In genomic region chr15:81255063-81255462, GRCm38 (mm10) we compare ENCODE assay signal across 17 mouse cellular contexts. TPM values are rescaled to one million over a fixed set of nuclear protein-coding genes. Genes with fewer than 3 reads are reported as not detected.
DNase-seq lines count a peak whose midpoint lies in the region; ATAC-seq and TF ChIP-seq lines count a peak whose summit lies in the region.
"Had no signal": no experiment of that assay in that cellular context is flagged by ENCODE, and none has a peak within 500 bp of the region (broad histone marks: within the 10 kb centered on the region; RNA-seq: fewer than 3 reads in every experiment).

No protein-coding gene starts in this region.

- DNase-seq in layer of hippocampus, adult 9-11 months: peak; percentile 44
- DNase-seq in layer of hippocampus, postnatal 25 days (ENCODE audit: extremely low spot score in 1 of 2, low spot score in 1 of 2): no peak
- peak; percentile 78 for DNase-seq in R1 (ENCODE audit: low read depth, low spot score)
- peak; percentile 86 for DNase-seq in brain, embryonic 14.5 days (ENCODE audit: low read depth)
- peak; percentile 67 for DNase-seq in midbrain, embryonic 14.5 days
- DNase-seq in thymus, adult 2 months: no peak
- DNase-seq in frontal cortex, adult 2 months (ENCODE audit: extremely low spot score in 1 of 2, low spot score in 1 of 2): no peak
- DNase-seq: cerebellum, adult 18-20 months; gastrocnemius, postnatal 25 days had no signal

- H3K27ac ChIP-seq in midbrain, embryonic 14.5 days (replicated peaks; ENCODE audit: low read depth, low read length): 0 out of 2 replicates have a peak overlapping the region, but pooled peaks have one; percentile 14
- H3K27ac ChIP-seq in thymus, adult 2 months (ENCODE audit: control insufficient read depth, insufficient read depth, low read length): no peak overlapping the region
- H3K27ac ChIP-seq: embryonic facial prominence, embryonic 13.5 days; left cerebral cortex, adult 2 months; liver, embryonic 14.5 days had no signal

- no peak for TF ChIP-seq CTCF in brain, embryonic 14.5 days (IDR thresholded peaks at IDR 0.05; ENCODE audit: borderline replicate concordance, extremely low read depth, insufficient read depth, insufficient read length)
- TF ChIP-seq CTCF in thymus, adult 2 months (IDR thresholded peaks at IDR 0.05; ENCODE audit: borderline replicate concordance, control insufficient read depth, extremely low read depth, insufficient read depth, low read length, poor library complexity): no peak

- H3K9me3 ChIP-seq in midbrain, embryonic 14.5 days (ENCODE audit: control insufficient read depth, low read length): no peaks in the 10 kb centered on the region
- H3K9me3 ChIP-seq: embryonic facial prominence, embryonic 13.5 days had no signal

- H3K9ac ChIP-seq in midbrain, embryonic 14.5 days (replicated peaks; ENCODE audit: low read length): no peak overlapping the region
- H3K9ac ChIP-seq: embryonic facial prominence, embryonic 13.5 days; liver, embryonic 14.5 days had no signal

- H3K27me3 ChIP-seq in midbrain, embryonic 14.5 days (ENCODE audit: control insufficient read depth, insufficient read depth, low read length): no peaks in the 10 kb centered on the region
- H3K27me3 ChIP-seq in thymus, adult 2 months (ENCODE audit: control insufficient read depth, insufficient read depth, low read length): no peaks in the 10 kb centered on the region
- H3K27me3 ChIP-seq: embryonic facial prominence, embryonic 13.5 days had no signal

- 0 out of 2 replicates have a peak, but pooled peaks cover 4% of the 10 kb centered on the region for H3K4me1 ChIP-seq in midbrain, embryonic 14.5 days (ENCODE audit: control insufficient read depth, insufficient read depth, low read length)
- H3K4me1 ChIP-seq in thymus, adult 2 months (replicated peaks; ENCODE audit: control insufficient read depth, insufficient read depth, low read length): peaks cover 15% of the 10 kb centered on the region

- no peaks in the 10 kb centered on the region for H3K36me3 ChIP-seq in midbrain, embryonic 14.5 days (ENCODE audit: control insufficient read depth, insufficient read depth, low read length)
- no peaks in the 10 kb centered on the region for H3K36me3 ChIP-seq in thymus, adult 2 months (ENCODE audit: control insufficient read depth, insufficient read depth, low read length)
- H3K36me3 ChIP-seq: embryonic facial prominence, embryonic 13.5 days had no signal

- no peak for ATAC-seq in midbrain, embryonic 14.5 days (ENCODE audit: low FRiP score, low TSS enrichment)
- ATAC-seq: lung, postnatal 0 days had no signal

- no peak for TF ChIP-seq POLR2A in brain, embryonic 14.5 days (IDR thresholded peaks at IDR 0.05; ENCODE audit: borderline replicate concordance, extremely low read depth, insufficient read depth, insufficient read length, poor library complexity, severe bottlenecking)
- TF ChIP-seq POLR2A in thymus, adult 2 months (IDR thresholded peaks at IDR 0.05; ENCODE audit: control insufficient read depth, extremely low read depth, insufficient read depth, low read length, poor library complexity): no peak

- H3K4me2 ChIP-seq in midbrain, embryonic 14.5 days (ENCODE audit: low read length): no peak overlapping the region
- H3K4me2 ChIP-seq: embryonic facial prominence, embryonic 13.5 days; heart, embryonic 11.5 days had no signal

- 26% methylated on average over 6 of the region's 6 CpGs for WGBS in midbrain, embryonic 14.5 days
- 7% methylated on average over 6 of the region's 6 CpGs for WGBS in thymus, adult 2 months

- H3K4me3 ChIP-seq in midbrain, embryonic 14.5 days (replicated peaks; ENCODE audit: low read depth, low read length): no peak overlapping the region
- H3K4me3 ChIP-seq in thymus, adult 2 months (ENCODE audit: control insufficient read depth, insufficient read depth, low read length): no peak overlapping the region
- H3K4me3 ChIP-seq: embryonic facial prominence, embryonic 13.5 days; left cerebral cortex, adult 2 months; megakaryocyte, embryonic 14.5 days had no signal

RNA-seq across cellular contexts. Expression of gene Mchr1, which starts 19.8 kb away (rescaled TPM):
- total RNA-seq in layer of hippocampus, postnatal 25 days (2021): 10 to 100 TPM; 21.3 to 24.9 TPM
- 3.1 and 3.3 TPM in 2 replicates for polyA plus RNA-seq in brain, embryonic 14.5 days (2012; rRNA removed)
- polyA plus RNA-seq in midbrain, embryonic 14.5 days (2014; fragmentation: Nextera tagmentation; extraction: Ambion mirVana): 3.2 and 4.9 TPM in 2 replicates
- 0.18 TPM in 1 of 2 replicates, not detected in the other for polyA plus RNA-seq in thymus, adult 2 months (2012; rRNA removed)
- 17.4 and 20.1 TPM in 2 replicates for polyA plus RNA-seq in frontal cortex, adult 2 months (2012; rRNA removed)
- total RNA-seq: common myeloid progenitor, adult 5-6 weeks; hematopoietic stem cell, adult 5-6 weeks had no signal
- polyA plus RNA-seq: heart, embryonic 11.5 days had no signal

Comparison
In these comparisons a context has a peak if more than half of its experiments do, and no peak if none do; other contexts are left out.
1. DNase-seq: peak in layer of hippocampus, adult 9-11 months (single experiment), R1 (single experiment), brain, embryonic 14.5 days (single experiment) and midbrain, embryonic 14.5 days (single experiment); none in layer of hippocampus, postnatal 25 days (0 of 2), thymus, adult 2 months (single experiment) and frontal cortex, adult 2 months (0 of 2).